Mouse (Mus musculus): Measurements from ENCODE around the gene Pafah2.

DNA sequence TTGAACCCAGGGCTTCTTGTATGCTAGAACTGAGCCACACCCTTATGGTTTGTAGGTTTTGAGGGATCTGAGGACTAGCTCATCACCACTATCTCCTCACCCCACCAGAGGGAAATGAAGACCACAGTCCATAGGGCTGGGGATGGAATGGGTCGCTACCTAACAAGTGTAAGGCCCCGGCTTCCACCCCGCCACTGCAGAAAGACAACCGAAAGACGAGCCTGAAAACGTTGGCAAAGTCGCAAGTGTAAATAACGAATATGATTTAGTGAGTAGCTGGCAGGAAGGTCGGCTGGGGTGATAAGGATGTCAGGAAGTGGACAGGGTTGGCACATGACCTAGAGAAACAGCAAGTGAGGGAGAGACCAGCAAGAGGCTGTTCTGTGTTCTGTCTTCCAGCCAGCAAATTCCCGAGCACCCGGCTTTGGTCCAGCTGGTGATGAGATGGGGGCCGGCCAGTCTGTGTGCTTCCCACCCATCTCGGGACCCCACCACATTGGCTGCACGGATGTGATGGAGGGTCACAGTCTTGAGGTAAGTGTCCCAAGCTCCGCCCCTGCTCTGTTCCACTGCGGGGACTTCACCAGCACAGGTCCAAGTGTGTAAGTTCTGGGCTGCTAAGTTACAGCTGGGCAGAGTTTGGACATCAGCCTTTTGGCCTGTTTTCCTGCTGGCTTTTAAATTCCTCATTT is 6.6 kb downstream of the Pafah2 start:
- TF ChIP-seq CTCF (IDR thresholded peaks at IDR 0.05; ENCODE audit: insufficient read depth, low read depth, low read length) (no peak), POLR2A (IDR thresholded peaks at IDR 0.05; ENCODE audit: insufficient read depth, low read depth, low read length) (no peak)

All from olfactory bulb, adult 2 months (tissue).